Mouse (Mus musculus) embryo, embryonic 10 days (tissue): Measurements from ENCODE around the gene Csrnp3.

ENCODE experiments used
- DNase-seq: peaks from one replicate; pipeline ENCODE4 v3.0.0-alpha.2; 2015; ENCODE audit warnings: low spot score

Gene Csrnp3

GRCm38 (mm10) chr2:66023419-66023818, 177.9 kb downstream of the Csrnp3 start:
- no peak for DNase-seq

- no peak for DNase-seq
Observed at GRCm38 (mm10) chr2:66024837-66025236, 179.3 kb downstream of the Csrnp3 start.

GRCm38 (mm10) chr2:66028812-66029211, 183.2 kb downstream of the Csrnp3 start:
- peak; percentile 79 for DNase-seq

- DNase-seq: no peak
Observed at GRCm38 (mm10) chr2:66034907-66035679, 189.5 kb downstream of the Csrnp3 start.

GRCm38 (mm10) chr2:66040611-66041010, 195.0 kb downstream of the Csrnp3 start:
- no peak for DNase-seq

GRCm38 (mm10) chr2:66041203-66041916, 195.8 kb downstream of the Csrnp3 start:
- DNase-seq: no peak

- DNase-seq: peak; percentile 75
Observed at GRCm38 (mm10) chr2:66041917-66042419, 196.4 kb downstream of the Csrnp3 start.

- peak; percentile 70 for DNase-seq
Observed at GRCm38 (mm10) chr2:66043441-66044404, 198.2 kb downstream of the Csrnp3 start.

GRCm38 (mm10) chr2:66044405-66045089, 199.0 kb downstream of the Csrnp3 start:
- no peak for DNase-seq

- DNase-seq: no peak
Observed at GRCm38 (mm10) chr2:66063291-66063690, 217.7 kb downstream of the Csrnp3 start.

- peak; percentile 20 for DNase-seq
Observed at GRCm38 (mm10) chr2:66069454-66069853, 223.9 kb downstream of the Csrnp3 start.

GRCm38 (mm10) chr2:66080731-66081130, 235.2 kb downstream of the Csrnp3 start:
- DNase-seq: no peak
